Mouse (Mus musculus): ENCODE data around the gene BC003965. TPM values are rescaled to one million over a fixed set of nuclear protein-coding genes. Genes with fewer than 3 reads are reported as not detected.
A peak's percentile ranks its signal among the peaks of the same experiment; 100 is the strongest.

Gene BC003965
- 16.6 and 20.3 TPM in 2 replicates for total RNA-seq (2015)
- 7.0 and 11.5 TPM in 2 replicates for total RNA-seq (2017)

DNA sequence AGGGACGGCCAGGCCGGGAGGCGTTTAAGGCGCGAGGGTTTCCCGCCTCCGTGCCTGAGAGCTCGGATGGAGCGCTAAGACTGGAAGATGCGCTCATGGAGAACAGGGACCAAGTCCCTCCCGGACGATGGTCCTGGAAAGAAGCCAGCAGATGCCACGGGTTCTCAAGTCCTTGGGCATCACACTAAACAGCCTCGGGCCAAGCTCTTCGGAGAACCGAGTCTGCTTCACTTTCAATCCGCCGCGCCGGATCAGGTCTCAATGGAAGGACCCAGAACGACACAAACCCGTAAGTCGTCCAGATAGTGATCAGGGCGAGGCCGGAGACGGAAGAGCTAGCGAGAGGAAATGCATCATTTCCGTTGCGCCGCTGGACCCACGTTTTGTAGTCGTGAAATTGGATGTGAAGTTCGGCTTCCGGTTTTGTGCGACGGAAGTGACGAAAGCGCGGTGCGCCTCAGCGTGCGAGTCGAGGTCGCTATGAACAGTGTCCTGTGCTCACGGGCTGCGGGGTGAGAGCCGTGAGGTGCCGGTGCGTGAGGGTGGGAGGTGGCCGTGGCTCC is at the start of gene BC003965:
TSS of gene BC003965 (plus strand) at position 426 of the 563 bp plus-strand sequence.
- ATAC-seq (replicated peaks; ENCODE audit: poor library complexity) = peak; percentile 92

DNA sequence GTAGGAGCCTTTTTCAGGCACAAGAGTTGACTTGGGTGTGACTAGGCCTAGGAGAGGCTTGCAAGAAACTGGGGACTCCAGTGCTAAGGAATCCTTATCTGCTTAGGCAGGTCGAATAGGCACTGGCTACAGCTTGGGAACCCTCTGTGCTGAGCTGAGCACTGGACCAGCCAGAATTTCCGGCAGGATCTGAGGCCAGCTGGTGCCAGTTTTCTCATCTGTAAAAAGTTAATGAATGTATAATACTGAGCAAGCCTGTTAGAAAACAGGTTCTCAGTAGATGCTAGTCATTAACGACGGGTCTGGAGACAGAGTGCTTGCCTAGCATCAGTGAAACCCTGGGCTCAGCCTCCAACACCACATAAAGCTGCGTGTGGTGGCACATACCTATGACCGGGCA is 48.7 kb upstream of the BC003965 start:
- ATAC-seq (replicated peaks; ENCODE audit: poor library complexity) = no peak

DNA sequence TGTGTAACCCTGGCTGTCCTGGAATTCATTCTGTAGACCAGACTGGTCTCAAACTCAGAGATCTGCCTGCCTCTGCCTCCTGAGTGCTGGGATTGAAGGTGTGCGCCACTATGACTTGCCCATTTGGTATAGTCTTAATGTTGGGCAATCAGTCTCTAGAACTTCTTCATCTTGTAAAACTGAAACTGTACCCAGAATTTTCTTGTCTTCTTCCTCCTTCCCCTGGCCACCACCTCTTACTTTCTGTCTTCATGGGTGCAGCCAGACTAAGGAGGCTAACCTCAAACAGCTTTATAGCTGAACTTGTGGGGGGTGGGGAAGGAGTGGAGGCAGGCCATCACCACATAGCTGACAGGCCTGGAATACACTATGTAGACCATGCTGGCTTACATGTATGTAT is 45.6 kb upstream of the BC003965 start:
- ATAC-seq (replicated peaks; ENCODE audit: poor library complexity) = peak; percentile 39; the same call in 1 of the 2 replicates

DNA sequence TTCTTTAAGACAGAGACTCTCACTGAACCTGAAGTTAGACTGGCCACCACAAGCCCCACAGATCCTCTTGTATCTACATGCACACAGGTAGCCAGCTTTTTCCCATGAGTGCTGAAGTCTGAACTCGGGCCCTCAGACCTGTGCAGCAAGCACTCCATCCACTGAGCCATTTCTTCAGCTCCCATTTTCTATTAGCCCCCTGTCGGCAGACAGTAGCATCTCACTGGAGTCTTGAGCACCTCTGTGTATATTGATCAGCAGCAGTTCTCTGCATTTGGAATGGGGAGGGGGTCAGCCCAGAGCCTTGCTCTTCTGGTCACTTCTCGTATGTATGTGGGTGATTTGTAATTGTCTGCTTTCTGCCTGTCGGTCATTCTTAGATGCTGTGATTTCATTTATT is 44.4 kb upstream of the BC003965 start:
- ATAC-seq (replicated peaks; ENCODE audit: poor library complexity) = peak; percentile 42; the same call in 1 of the 2 replicates

DNA sequence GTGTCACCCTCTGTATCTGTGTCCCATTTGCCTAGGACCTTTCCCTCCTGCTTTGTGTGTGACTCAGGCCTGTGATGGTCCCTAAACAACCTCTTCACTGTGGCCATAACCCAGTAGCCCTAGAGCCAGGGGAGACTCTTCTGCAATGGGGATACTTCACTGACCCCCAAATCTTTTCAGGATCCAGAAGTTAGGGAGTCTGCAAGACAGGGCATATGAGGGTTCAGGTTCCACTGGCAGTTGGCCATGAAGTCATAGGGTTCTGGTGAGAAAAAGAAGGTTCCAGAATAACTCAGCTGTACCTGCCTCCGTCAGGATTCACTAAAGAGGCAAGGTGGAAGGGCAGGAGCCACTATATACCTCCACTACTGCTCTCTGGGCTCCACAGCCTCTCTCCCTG is 22.2 kb upstream of the BC003965 start, which contains the start of gene Ccdc154:
TSS of gene Ccdc154 (plus strand) at position 301 of the 400 bp plus-strand sequence.
- ATAC-seq (replicated peaks; ENCODE audit: poor library complexity) = no peak

DNA sequence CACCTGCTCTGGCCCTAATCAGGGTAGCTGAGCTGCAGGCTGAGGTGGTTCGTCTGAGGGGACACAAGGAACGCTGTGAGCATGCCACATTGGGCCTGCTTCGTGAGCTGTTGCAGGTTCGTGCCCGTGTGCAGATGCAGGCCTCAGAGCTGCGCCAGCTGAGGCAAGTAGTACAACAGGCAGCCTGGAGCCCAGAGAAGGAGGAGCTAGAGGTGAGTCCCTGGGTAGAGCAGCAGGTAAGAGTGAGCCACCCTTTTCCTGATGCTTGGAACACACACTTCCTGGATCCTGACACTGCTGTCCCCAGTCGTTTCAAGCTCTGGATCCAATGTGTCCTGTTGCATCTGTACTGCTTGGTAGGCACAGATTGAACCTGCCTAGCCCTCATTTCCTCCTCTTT is 21.0 kb upstream of the BC003965 start:
- ATAC-seq (replicated peaks; ENCODE audit: poor library complexity) = no peak

DNA sequence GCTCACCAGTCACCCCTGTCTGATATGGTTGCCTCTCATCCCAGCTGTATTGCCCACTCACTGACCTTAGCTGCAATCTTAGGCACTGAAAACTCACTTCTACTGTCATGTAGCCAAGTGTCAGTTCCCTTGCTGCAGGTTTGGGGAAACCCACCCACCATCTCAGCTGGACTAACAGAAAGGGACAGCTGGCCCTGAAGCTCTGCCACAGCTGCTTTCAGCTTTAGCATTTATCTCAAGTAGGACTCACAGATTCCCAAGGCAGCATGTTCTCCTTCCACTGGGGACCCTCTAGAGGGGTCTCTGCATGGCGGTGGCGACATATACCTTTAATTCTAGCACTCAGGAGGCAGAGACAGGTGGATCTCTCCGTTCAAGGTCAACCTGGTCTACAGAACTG is 19.6 kb upstream of the BC003965 start:
- ATAC-seq (replicated peaks; ENCODE audit: poor library complexity) = no peak

DNA sequence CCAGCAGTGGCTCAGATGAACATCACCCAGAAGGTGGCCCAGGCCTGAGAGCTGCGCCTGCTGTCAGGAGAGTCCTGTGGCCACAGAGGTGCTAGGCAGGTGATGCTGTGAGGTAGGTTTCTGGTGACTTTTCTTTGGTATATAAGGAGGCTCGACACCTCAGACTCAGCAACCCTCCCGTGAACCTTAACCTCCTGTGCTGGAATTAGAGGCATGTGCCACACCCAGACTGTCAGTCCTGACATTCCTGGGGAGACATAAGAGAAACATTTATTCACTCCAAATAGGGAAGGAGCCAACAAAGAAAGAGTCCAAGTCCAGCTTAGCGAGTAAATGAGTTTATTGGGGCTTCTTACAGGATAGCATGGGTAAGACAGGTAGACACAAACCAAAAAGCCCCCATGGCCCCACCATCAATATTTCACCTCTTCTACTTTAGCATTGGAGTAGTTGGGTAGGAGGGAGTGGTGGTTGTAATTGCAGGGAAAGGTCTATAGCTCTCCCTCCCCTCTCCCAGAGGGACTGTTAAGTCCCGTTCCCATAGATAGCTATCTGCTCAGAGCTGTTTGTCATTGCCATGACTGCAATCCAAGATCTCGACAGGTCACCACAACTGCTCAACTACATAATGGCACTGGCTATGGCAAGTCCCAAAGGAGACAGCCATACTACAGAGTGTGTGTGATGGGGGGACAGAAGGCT is 18.2 kb upstream of the BC003965 start:
- no peak for ATAC-seq (replicated peaks; ENCODE audit: poor library complexity)

DNA sequence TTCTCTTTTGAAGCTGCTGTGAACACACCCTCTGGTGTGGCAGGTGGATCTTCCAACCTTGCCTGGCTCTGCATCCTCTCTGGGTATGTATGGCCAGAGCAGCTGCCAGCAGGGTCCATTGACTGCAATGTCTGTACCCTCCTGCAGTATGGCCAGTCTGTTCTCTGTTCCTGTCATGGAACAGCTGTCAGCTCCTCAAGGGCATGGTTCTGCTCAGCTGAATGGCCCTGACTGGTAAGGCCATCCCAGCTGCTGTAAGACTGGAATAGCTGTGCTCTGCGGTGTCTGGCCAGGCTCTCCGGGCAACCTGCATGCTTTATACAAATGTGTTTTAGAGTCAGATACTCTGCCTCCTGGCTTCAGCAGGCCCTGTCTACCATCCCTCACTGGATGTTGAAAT is 14.6 kb upstream of the BC003965 start:
- no peak for ATAC-seq (replicated peaks; ENCODE audit: poor library complexity)

DNA sequence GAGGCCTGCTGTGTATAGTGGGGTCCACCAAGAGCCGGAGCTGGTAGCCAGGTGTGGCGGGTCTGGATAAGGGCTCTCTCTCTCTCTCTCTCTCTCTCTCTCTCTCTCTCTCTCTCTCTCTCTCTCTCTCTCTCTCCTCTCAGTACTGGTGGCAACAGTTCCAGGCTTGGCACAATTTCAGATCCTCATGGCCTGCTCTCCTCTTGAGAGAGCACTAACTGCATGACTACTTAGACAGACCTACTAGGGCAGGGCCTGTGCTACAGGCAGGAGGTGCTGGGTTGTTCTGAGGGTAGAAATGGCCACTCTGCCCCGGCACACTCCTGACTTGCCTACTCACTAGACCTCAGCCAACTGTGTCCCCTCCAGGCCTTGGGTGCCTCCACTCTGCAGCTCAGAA is 11.8 kb upstream of the BC003965 start:
- ATAC-seq (replicated peaks; ENCODE audit: poor library complexity) = no peak

DNA sequence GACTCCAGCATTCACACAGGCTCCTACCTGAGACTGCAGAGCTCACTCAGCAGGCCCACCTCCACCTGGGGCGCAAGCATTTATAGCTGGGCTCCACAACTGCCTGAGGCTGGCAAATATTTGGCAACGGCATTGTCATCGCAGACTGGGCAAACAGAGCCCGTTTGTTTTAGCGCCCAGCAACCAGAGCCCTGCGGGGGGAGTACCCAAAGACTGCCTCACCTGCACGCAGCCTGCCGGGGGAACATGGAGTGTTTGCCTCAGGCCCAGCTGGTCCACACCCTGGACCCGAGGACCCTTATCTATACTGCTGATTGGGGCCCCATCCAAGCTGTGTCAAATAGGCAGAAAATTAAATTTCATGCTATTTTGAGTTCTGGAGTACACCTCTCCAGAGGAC is 8.9 kb upstream of the BC003965 start, which contains the start of gene Gm38655:
TSS of gene Gm38655 (minus strand) at position 61 of the 400 bp plus-strand sequence.
- no peak for ATAC-seq (replicated peaks; ENCODE audit: poor library complexity)

DNA sequence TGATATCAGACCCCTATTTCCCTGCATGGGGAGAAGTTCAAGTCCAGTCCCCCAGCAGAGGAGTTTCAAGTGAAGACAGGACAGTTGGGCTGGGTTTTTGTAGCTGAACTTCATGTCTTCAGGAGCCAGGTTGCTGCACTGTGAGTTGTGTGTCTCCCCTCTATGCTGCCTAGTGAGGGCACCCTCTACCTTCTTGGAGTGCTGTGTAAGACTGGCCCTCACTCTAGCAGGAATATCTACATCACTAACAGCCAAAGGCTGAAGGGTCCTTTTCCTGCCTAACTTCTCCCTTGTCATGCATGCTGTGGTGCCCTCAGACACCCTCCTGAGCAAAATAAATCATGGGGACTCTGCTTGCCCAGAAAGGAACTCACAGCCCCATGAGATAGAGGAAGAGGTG is 1.1 kb upstream of the BC003965 start:
- no peak for ATAC-seq (replicated peaks; ENCODE audit: poor library complexity)

DNA sequence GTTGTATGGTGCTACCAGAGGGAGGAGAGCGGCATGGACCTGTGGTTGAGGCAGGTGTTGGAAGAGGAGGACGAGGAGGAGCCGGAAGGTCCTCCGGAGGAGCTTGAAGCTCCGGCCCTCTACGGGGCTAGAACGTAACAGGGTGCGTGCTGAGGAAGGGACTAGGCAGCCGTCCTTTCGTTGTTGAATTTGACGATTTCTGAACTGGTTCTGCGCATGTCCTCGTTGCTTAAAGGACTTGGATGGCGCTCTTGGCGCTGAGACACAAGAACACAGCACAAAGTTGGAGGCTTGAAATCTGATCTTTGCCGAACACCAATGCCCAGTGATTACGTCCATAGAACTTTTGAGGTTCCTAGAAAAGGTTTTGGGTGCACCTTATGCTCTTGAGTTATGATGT is 607 bp downstream of the BC003965 start:
- ATAC-seq (replicated peaks; ENCODE audit: poor library complexity) = peak; percentile 7; the same call in 1 of the 2 replicates

DNA sequence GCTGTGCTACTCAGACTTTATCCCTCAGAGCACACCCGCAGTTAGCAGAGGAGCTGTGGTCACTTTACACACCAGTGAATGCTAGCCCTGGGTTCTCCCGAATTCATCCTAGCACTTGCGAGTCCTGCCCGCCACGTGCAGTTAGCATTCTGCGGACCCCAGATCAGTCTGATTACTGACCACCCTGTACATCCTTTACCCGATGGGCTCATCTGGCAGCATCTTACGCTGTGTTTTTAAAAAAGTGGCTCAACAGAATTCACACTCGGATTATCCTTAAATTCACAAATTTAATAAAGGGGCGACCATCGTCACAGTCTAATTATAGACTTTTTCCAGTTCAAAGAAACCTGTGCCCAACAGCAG is 3.4 kb downstream of the BC003965 start:
- ATAC-seq (replicated peaks; ENCODE audit: poor library complexity) = no peak

DNA sequence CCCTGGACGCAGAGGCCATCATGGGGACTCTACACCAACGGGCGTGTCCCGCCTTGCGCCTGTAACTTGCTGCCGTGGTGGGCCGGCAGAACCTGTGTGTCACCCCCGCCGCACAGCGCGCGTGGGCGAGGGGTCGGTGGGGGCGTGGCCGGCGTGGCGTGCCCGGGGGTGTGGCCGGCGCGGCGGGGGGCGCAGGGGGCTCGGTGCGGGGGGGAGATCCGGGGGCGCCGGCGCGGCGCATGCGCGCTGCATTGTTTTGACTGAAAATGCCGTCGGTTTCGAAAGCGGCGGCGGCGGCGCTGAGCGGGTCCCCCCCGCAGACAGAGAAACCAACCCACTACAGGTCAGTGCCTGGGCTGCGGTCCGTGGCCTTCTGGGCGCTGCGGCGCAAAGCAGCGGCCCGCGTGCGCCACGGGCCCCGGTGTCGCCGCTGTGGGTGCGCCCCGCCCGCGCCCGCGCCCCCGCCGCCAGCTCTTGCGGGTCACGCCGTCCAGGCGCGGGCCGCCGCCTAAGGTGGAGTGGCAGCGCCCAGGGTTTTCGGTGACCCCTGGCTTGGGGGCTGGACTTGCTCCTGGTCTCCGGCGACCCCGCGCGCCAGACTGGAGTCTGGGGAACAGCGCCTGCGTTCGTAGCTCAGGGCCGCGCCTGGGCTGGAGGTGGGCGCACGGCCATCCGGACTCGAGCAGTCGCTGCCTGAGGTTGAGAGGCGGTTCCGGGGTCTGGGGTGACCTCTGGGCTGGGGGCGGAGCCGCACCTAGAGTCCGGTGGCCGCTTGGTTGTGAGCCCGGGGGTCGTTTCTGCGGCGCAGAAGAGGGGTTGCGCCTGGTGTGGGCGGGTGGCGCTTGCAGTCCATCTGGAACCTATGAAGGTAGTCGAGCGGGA is 4.0 kb downstream of the BC003965 start, which contains the start of gene Unkl:
TSS of gene Unkl (plus strand) at position 248 of the 882 bp plus-strand sequence.
- ATAC-seq (replicated peaks; ENCODE audit: poor library complexity) = 0 out of 2 replicates have a peak, but pooled peaks have one; percentile 14

DNA sequence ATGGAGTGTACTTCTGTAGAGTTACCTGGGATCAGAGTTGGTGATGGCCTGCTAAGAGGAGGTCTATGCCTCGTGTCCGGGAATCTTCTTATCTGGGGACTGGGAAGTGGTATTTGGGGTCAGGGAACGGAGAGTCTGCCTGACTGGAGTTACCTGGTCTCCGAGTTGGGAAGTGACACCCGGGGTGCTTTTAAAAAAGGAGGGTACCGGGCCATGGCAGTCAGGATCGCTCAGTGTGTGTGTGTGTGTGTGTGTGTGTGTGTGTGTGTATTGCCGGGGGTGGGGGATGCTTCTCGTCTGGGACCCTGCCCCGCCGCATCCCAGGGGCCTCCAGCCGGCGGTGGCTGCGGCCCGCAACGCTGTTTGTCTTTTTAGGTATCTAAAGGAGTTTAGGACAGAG is 4.7 kb downstream of the BC003965 start:
- no peak for ATAC-seq (replicated peaks; ENCODE audit: poor library complexity)

DNA sequence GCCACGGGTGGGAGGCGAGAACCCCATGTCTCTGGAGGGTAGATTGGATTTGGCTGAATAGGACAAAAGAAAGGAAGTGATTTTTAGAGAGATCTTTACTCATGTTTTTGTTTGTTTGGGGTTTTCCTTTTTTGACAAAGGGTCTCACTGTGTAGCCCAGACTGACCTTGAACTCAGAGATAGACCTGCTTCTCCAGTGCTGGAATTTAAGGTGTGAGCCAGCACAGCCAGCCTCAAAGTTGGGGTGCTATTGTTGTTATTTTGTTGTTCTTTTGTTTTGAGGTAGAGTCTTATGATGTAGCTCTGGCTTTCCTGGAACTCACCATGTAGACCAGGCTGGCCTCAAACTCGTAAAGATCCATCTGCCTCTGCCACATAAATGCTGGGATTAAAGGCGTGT is 18.0 kb downstream of the BC003965 start:
- ATAC-seq (replicated peaks; ENCODE audit: poor library complexity) = no peak

DNA sequence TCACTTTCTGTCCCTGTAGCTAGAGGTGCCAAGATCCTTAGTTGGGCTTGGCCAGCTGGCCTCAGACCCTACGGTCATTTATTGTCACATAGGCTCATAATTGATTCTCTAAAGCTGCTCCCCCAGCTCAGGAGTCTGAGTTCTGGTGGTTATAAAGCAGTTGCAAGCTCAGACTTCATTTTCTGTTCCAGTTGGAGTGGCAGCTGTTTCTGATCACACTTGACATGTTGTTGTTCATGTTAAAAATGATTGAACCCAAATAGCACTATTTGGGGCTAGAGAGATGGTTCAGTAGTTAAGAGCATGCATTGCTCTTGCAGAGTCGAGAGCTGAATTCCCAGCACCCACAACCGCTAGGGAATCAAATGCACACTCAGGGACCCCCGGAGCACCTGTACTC is 25.7 kb downstream of the BC003965 start:
- no peak for ATAC-seq (replicated peaks; ENCODE audit: poor library complexity)

DNA sequence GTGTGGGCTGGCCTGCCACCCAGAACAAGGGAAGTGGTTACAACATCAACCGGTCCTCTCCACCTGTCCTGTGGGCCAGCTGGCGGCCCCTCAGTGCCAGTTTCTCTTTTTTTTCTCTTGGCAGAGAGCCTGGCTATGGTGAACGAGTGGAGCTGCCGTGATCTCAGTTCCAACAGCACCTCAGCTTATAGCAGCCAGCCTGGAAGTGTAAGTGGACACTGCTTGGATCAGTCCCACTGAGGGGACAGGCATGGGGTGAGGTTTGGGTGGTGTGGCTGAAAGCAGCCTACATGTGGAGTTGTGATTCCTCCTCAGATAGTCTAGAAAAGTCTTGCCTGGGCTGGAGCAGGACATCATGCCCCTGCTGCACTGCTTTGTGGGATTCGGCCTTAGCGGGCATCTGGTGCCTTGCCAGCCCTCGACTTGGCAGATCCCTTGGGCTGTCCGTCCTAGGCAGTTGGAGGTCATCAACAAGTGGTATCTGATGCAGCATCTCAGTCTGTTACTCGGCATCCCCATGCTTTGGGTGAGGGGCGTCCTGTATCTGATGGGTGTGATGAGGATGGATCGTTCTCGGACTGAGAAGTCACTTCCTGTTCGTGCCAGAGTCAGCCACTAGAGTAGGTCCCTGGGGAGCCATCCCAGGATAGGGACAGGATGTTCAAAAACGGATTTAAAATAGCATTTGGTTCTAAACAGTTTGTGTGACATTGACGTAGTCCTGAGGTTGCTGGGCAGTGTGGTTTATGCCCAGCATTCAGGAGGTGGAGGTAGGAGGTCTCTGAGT is 26.5 kb downstream of the BC003965 start:
- peak; percentile 61 for ATAC-seq (replicated peaks; ENCODE audit: poor library complexity)

DNA sequence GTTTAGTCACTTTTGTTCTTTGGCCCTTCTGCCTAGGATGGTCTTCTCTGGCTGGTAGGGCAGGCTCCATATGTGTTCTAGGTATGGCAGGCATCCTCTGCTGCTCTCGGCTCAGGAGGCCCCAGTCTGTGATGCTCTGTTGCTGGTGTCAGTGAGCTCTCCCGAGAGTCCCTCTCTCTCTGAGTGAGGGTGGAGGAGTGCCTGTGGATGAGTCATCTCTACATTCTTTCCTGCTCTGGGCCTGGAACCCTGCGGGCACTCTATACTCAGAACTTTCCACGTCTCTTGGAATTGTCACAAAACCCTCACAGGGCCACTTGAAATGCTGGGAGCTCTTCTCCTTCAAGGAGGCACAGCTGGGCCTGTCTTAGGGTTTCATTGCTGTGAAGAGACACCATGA is 27.4 kb downstream of the BC003965 start:
- no peak for ATAC-seq (replicated peaks; ENCODE audit: poor library complexity)

DNA sequence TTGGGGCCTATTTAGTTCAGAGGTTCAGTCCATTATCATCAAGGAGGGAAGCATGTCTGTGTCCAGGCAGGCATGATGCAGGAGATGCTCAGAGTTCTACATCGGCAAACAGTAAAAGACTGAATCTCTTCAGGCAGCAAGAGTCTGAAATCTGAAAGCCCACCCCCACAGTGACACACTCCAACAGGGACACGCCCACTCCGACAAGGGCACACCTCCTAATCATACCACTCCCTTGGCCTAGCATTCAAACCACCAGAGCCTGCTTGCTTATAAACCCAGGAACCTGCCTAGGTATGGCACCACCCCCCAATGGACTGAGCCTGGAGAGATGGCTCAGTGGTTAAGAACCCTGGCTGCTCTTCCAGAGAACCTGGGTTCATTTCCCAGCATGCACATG is 31.1 kb downstream of the BC003965 start:
- no peak for ATAC-seq (replicated peaks; ENCODE audit: poor library complexity)

Data from megakaryocyte progenitor cell, adult 5-6 weeks (primary cell).